Mouse (Mus musculus): ENCODE measurements around the gene Bcas1.

DNA sequence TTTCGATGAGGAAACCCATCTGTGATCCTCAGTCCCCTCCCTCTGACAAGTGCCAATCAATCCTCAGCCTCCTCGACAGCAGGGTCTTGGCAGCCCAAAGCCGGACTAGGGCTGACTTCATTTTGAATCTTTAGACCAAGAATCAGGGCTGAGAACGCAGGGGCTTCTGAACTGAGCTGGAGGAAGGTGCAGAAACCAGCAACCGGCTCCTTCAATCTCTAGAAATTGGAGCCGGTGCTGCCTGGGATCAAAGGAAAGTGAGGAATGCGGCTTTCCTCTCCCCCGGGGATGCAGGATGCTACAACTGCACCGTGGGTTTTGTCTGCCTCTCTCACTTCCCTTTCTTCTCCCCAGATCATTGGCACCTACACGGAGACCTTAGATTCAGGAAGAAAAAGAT is 27.0 kb downstream of the Bcas1 start:
- no peak for TF ChIP-seq TAL1 (IDR thresholded peaks at IDR 0.05; ENCODE audit: low read length)
- no peak for TF ChIP-seq GATA1 (IDR thresholded peaks at IDR 0.05; ENCODE audit: low read depth, low read length)

Measured in MEL (cell line).